Mouse (Mus musculus) testis, adult 2 months (tissue): ENCODE measurements around the gene Tub.

Experiments
- CTCF ChIP-seq: fragments of 200-500 bp; IDR thresholded peaks from 2 replicates; pipeline ENCODE4 v1.5.1; 2012; ENCODE audit warnings: low read depth, mild to moderate bottlenecking, inconsistent platforms, low read length, moderate library complexity; ENCODE audit not compliant: control insufficient read depth, insufficient read depth, insufficient replicate concordance
- POLR2A ChIP-seq: fragments of 200-500 bp; IDR thresholded peaks from 2 replicates; pipeline ENCODE4 v1.6.1; 2012; ENCODE audit warnings: low read depth, mild to moderate bottlenecking, inconsistent platforms, low read length, moderate library complexity; ENCODE audit not compliant: control insufficient read depth

GRCm38 (mm10) chr7:108949301-108949700, 837 bp upstream of the Tub start:
- TF ChIP-seq CTCF, result no peak
- no peak for TF ChIP-seq POLR2A
